Mouse (Mus musculus) megakaryocyte, embryonic 14.5 days (primary cell): ENCODE measurements around the gene Myo7a. TPM values are rescaled to one million over a fixed set of nuclear protein-coding genes. Genes with fewer than 3 reads are reported as not detected.

ENCODE experiments used
- H3K27me3 ChIP-seq: replicated peaks from 2 replicates; pipeline ENCODE3; 2012; ENCODE audit warnings: inconsistent platforms
- H3K36me3 ChIP-seq: replicated peaks from 2 replicates; pipeline ENCODE3; 2012; ENCODE audit warnings: low read length, inconsistent platforms, mixed read lengths
- H3K4me1 ChIP-seq: 2 replicates; pipeline ENCODE4 v1.6.1; 2012; ENCODE audit warnings: inconsistent platforms
- H3K4me3 ChIP-seq: replicated peaks from 2 replicates; pipeline ENCODE3; 2012; ENCODE audit warnings: moderate library complexity, mild to moderate bottlenecking, inconsistent platforms
- H3K9me3 ChIP-seq: 2 replicates; pipeline ENCODE4 v1.6.1; 2012; ENCODE audit warnings: inconsistent platforms
- FLI1 ChIP-seq: IDR thresholded peaks from 2 replicates; pipeline ENCODE4 v1.6.1; 2012; ENCODE audit warnings: low read length, inconsistent platforms, mixed read lengths
- GATA1 ChIP-seq: IDR thresholded peaks from 3 replicates; pipeline ENCODE4 v1.6.1; 2012; ENCODE audit warnings: mixed read lengths, low read length, inconsistent platforms, borderline replicate concordance
- polyA plus RNA-seq: library from polyadenylated mRNA; stranded (reverse); fragments of >175 nt; gene quantifications from 2 replicates; pipeline ENCODE4 v1.2.3, GENCODE M21; 2012; ENCODE audit warnings: low replicate concordance; ENCODE audit not compliant: insufficient read depth

Myo7a gene
- polyA plus RNA-seq, 1 experiment: 37.5 TPM

DNA sequence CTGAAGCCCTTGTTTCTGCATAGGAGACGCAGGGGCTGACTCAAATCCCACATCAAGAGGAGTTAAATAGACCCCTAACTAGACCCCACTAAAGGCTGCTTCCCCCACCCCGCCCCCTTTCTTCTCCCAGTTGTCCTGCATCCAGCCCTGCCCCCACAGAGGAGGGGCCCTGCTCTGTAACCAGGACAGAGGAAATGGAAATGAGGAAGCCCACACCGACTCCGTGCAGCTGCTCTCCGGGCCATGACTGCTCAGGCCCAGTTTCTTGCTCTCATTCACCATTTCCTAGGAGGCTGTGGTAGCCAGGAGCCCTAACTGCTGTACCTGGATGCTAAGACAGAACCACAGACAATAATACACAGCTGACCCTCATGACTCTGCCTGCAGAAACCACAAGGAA lies 36.9 kb downstream of the Myo7a start:
- H3K9me3 ChIP-seq: no peaks in the 10 kb centered on the region
- no peak for TF ChIP-seq GATA1
- peak overlapping the region; percentile 29 for H3K4me3 ChIP-seq
- peaks cover 7% of the 10 kb centered on the region for H3K27me3 ChIP-seq
- H3K4me1 ChIP-seq: peaks cover 93% of the 10 kb centered on the region
- peaks cover 63% of the 10 kb centered on the region for H3K36me3 ChIP-seq

GRCm38 (mm10) chr7:98077453-98077852 lies 41.9 kb downstream of the Myo7a start:
- H3K4me3 ChIP-seq: peak overlapping the region; percentile 47
- H3K4me1 ChIP-seq: peaks cover 98% of the 10 kb centered on the region
- TF ChIP-seq GATA1: no peak
- TF ChIP-seq FLI1: no peak
- peaks cover 97% of the 10 kb centered on the region for H3K36me3 ChIP-seq
- no peaks in the 10 kb centered on the region for H3K9me3 ChIP-seq
- no peaks in the 10 kb centered on the region for H3K27me3 ChIP-seq

DNA sequence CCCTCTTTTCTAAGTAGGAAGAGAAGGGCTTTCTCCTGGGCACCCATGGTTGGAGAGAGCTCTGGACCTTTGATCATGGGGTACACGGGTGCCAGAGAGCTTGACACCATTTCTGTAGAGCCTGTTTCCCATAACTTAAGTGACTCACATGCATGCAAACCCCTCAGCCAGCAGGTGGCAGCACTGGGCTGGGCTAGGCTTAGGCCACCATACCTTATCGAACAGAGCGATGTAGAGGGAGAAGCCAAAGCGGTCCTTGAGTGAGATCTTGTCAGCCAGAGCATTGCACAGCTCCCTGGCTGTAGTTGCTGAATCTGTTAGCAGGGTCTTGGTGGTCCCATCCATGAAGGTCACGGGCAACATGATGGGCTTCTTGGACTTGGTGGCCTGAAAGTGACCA lies 47.7 kb downstream of the Myo7a start:
- H3K36me3 ChIP-seq: peaks cover 100% of the 10 kb centered on the region
- no peaks in the 10 kb centered on the region for H3K27me3 ChIP-seq
- peaks cover 100% of the 10 kb centered on the region for H3K4me1 ChIP-seq
- TF ChIP-seq FLI1: no peak
- no peak for TF ChIP-seq GATA1
- H3K4me3 ChIP-seq: peak overlapping the region; percentile 23
- no peaks in the 10 kb centered on the region for H3K9me3 ChIP-seq

DNA sequence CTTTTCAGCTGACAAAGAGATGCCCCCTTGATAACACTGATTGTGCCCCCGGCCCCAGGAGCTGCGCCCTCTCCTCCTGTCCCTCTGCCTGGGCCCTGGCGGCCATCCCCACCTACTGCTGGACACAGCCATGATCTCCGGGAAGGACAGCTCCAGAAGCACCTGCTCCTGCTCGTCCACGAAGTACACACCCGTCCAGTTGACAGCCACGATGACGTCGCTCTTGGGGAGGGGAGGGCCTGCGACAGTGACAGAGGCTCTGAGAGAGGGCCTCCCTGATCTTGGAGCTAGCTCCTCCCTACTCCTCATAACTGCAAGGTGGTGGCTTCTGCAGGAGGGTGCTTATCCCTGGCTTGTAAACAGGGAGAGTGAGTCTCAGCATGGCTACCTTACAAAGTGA lies 53.1 kb downstream of the Myo7a start:
- H3K4me3 ChIP-seq: no peak overlapping the region
- H3K4me1 ChIP-seq: peaks cover 98% of the 10 kb centered on the region
- no peaks in the 10 kb centered on the region for H3K27me3 ChIP-seq
- no peaks in the 10 kb centered on the region for H3K9me3 ChIP-seq
- peaks cover 97% of the 10 kb centered on the region for H3K36me3 ChIP-seq
- TF ChIP-seq GATA1 (no peak), FLI1 (no peak)

- H3K4me1 ChIP-seq: peaks cover 88% of the 10 kb centered on the region
- peaks cover 2% of the 10 kb centered on the region for H3K27me3 ChIP-seq
- no peaks in the 10 kb centered on the region for H3K9me3 ChIP-seq
- H3K4me3 ChIP-seq: no peak overlapping the region
- peaks cover 99% of the 10 kb centered on the region for H3K36me3 ChIP-seq
- TF ChIP-seq FLI1 (no peak), GATA1 (no peak)
These were observed 64.4 kb downstream of the Myo7a start for GRCm38 (mm10) chr7:98054942-98055341.

GRCm38 (mm10) chr7:98054461-98054860 lies 64.9 kb downstream of the Myo7a start:
- peaks cover 100% of the 10 kb centered on the region for H3K36me3 ChIP-seq
- H3K4me3 ChIP-seq: no peak overlapping the region
- H3K4me1 ChIP-seq: peaks cover 89% of the 10 kb centered on the region
- H3K9me3 ChIP-seq: no peaks in the 10 kb centered on the region
- H3K27me3 ChIP-seq: peaks cover 2% of the 10 kb centered on the region
- no peak for TF ChIP-seq FLI1
- TF ChIP-seq GATA1: no peak

- TF ChIP-seq FLI1 (no peak), GATA1 (no peak)
- Histone ChIP-seq H3K4me1 (peaks cover 80% of the 10 kb centered on the region), H3K4me3 (no peak overlapping the region), H3K36me3 (peaks cover 83% of the 10 kb centered on the region), H3K9me3 (no peaks in the 10 kb centered on the region), H3K27me3 (no peaks in the 10 kb centered on the region)
These were observed 67.3 kb downstream of the Myo7a start for GRCm38 (mm10) chr7:98051980-98052379.

DNA sequence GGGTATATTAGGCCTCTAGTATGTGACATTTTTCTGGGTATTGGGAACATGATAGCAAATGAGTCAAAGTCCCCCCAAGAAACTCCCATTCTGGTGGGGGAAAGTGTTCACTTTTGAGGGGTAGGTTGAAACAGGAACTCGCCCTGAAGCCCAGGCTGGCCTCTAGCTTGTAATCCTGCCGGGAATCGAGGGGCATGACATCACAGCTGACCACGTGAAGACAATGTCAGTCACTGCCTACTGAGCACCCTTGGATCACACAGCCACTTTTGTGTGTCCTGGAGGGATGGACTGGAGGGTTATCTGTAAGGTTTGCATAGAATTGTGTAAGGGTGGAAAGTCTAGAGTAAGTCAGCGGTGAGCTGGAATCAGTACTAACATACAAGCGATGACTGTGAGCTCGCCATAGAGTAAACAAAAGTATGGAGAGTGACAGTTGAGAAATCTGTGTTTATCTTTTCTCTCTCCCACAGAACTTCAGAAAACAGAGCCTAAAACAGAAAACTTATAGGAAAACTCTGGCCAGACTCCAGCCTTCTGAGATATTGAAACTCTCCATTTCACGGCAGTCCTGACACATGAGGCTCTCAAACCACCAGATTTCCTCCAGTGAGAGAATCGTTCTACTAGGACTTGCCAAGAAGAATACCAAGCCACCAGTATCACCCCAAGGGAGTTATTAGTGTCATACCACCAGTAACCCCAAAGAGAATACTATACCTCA lies 71.1 kb downstream of the Myo7a start:
- H3K9me3 ChIP-seq: 0 out of 2 replicates have a peak, but pooled peaks cover 3% of the 10 kb centered on the region
- H3K36me3 ChIP-seq: peaks cover 46% of the 10 kb centered on the region
- H3K4me3 ChIP-seq: peak overlapping the region; percentile 3
- H3K27me3 ChIP-seq: no peaks in the 10 kb centered on the region
- TF ChIP-seq FLI1 (no peak), GATA1 (no peak)
- H3K4me1 ChIP-seq: peaks cover 61% of the 10 kb centered on the region

GRCm38 (mm10) chr7:98002617-98003016 lies 116.7 kb downstream of the Myo7a start:
- H3K27me3 ChIP-seq: peaks cover 4% of the 10 kb centered on the region
- H3K4me1 ChIP-seq: no peaks in the 10 kb centered on the region
- H3K36me3 ChIP-seq: no peaks in the 10 kb centered on the region
- H3K9me3 ChIP-seq: peaks cover 10% of the 10 kb centered on the region
- no peak overlapping the region for H3K4me3 ChIP-seq
- TF ChIP-seq FLI1: no peak
- no peak for TF ChIP-seq GATA1

Other genes with a start within 250 kb of the Myo7a start
- gene Gdpd4, start 199.6 kb downstream of the Myo7a start, polyA plus RNA-seq: not detected in 2 replicates
- 0.29 TPM in 1 of 2 replicates, not detected in the other for gene Omp, start 26.0 kb upstream of the Myo7a start, polyA plus RNA-seq
- 38.7 and 73.9 TPM in 2 replicates for gene Capn5, start 58.8 kb upstream of the Myo7a start, polyA plus RNA-seq
- gene B3gnt6, start 80.0 kb upstream of the Myo7a start, polyA plus RNA-seq: not detected in 2 replicates
- gene Acer3, start 201.7 kb upstream of the Myo7a start, polyA plus RNA-seq: 1.2 TPM in 1 of 2 replicates, not detected in the other
- 1.2 TPM in 1 of 2 replicates, not detected in the other for gene Tsku, start 241.8 kb upstream of the Myo7a start, polyA plus RNA-seq